Mouse (Mus musculus) monocyte, adult 2 months (primary cell): ENCODE data around the gene Triap1.
"Not testable (repeated sequence)": the region's sequence is repeated elsewhere in the genome, so short reads cannot be mapped to it uniquely, and the experiment has no call there.

Source experiments
- DNase-seq, 2 experiments: peaks; one replicate each; pipeline ENCODE4 v3.0.0; 2022; ENCODE audit warnings: low spot score in 2 of 2, low read depth in 1 of 2

Gene Triap1

DNA sequence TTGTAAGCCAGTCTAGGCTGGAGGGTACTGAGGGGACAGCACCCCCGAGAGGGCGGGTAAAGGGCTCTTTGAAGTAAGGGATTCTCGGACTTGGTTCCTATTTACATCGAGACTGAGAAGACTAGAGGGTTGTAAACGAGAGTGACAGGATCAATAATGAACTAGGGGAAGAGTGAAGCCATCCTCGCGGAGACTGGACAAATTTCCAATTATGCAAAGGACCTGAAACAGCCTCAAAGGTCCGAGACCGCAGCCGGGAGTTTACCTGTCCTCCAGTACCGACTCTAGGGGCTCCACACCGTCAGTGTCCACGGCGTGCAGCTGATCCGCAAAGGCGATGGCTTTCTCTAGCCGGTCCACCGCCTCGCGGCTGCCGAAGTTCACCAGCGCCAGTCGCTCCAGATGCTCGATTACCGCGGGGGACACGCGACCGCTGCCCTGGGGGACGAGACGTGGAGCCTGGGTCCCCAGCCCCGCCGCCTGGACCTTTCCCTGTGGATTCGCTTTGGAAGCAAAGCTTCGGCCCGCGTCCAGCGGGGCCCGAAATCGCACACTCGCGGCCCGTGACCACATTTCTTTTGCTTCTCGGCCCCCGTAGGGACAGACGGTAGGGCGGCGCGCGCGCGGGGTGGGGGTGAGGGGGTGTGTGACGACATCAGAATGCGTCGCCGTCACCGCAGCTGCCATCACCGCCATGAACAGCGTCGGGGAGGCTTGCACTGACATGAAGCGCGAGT, at the start of gene Triap1, which contains the start of gene Gatc:
Gene Triap1, plus strand, starts transcription at position 649 of the 737 bp plus-strand sequence.
Gene Gatc, minus strand, starts transcription at position 602 of the 737 bp plus-strand sequence.
- DNase-seq, result peak in 1 of 2 experiments; percentile 77

- no peak for DNase-seq
These were observed 46.9 kb upstream of the Triap1 start for GRCm38 (mm10) chr5:115294173-115294572.

- DNase-seq, result no peak
These were observed 44.7 kb upstream of the Triap1 start for GRCm38 (mm10) chr5:115296347-115296746.

GRCm38 (mm10) chr5:115300035-115300744, 40.8 kb upstream of the Triap1 start:
- DNase-seq, result peak in 1 of 2 experiments; percentile 12

DNA sequence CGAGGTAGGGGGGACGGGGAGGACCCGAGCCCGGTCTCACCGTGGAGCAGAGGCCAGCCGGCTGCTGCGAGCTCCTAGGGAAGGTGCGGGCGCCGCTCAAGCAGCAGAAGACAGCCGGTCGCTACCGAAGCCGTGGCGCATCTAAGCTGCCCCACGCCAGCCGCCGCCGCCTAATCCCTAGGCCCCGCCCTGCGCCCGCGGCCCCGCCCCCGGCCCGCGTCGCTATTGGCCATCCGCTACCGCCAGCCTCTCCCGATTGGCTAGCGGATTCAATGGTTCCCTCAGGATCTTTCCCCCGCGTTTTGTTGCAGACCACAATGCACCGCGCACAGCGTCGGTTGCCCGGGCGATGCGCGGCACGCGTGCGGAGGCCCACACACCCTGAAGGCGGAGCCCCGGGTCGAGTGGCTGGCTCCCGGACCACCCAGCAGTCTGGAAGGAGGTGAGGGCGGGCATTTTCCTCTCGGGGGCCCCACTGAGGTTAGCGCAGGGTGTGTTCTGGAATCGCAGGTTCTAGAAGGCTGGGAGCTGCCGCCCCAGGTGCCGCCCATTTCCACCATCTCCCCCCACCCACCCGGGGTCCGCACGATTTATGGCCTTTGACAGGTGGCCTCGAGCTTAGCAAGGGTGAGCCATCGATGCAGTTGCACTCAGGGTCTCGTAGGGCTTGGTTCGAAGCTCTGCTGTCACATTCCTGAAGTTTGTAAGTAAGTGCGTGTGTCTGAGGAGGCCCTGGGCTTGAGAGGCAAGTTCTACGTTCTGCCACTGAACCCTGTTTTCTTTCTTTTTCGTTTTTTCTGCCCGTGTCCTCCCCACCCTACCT, 40.0 kb upstream of the Triap1 start, which contains the start of gene Dynll1:
Gene Dynll1, minus strand, starts transcription at position 208 of the 823 bp plus-strand sequence.
- peak; percentile 93 to 98 for DNase-seq

DNA sequence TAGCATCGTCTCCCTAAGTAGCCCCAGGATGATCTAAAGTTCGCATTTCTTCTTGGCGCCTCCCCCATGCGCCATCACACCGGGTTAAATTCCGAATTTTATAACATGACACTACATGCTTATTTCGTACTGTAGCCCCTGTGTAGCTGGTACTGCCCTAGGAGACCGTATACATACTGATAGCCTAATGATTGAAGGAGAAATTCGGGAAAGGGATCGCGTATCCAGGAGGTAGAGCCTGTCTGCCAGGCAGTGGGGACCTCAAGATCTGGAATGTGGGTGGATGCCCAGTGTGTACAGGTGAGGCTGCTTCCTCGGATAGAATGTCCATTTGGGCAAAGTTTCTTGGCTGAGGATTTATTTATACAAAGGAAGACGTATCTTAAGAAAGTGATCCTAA, 39.4 kb upstream of the Triap1 start:
- no peak for DNase-seq

DNA sequence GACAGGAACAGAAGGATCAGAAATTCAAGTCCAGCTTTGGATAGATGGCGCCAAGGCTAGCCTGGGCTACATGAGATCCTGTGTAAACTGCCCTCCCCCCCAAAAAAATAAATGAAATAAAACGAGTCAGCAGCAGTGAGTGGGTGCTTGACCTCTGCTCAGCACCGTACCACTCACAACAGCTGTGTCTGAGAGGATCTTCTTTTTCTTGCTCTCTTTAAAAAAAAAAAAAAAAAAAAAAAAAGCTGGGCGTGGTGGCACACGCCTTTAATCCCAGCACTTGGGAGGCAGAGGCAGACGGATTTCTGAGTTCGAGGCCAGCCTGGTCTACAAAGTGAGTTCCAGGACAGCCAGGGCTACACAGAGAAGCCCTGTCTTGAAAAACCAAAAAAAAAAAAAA, 38.8 kb upstream of the Triap1 start:
- DNase-seq, result not testable (repeated sequence)

- DNase-seq, result no peak
These were observed 28.7 kb upstream of the Triap1 start for GRCm38 (mm10) chr5:115312354-115312753.

DNA sequence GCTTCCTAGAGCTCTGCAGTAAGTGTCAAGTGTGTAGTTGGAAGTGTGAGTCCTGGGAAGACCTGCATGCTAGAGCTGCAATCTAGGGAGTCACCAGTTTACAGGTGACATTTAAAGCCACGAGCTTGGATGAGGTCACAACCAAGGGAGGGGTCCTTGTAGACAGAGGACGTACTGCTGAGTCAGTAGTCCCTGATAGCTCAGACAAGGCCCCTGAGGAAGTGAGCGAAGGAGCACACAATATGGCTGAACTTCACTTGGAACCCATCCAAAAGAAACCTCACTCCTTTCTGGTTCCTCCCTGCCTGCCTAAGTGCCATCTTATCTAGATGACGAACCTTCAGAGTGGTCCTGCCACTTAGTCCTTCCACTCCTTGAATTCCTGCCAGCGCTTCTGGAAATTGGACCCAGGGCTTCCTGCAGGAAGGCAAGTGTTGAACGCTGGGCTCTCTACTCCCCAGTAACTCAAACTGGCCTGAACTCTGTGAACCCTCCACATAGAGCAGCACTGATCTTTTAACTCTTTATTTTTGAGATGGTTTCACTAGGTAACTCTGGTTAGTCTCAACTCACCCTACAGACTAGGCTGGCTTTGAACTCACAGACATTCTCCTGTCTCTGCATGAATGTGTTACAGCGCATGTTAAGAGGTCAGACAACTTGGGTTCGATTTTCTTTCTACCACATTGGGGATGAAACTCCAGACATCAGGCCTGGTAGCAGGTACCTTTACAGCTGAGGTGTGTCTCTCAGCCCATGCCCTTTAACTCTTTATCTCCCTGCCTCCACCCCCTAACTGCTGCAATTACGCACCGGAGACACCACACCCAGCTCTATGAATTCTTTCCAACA, 28.0 kb upstream of the Triap1 start:
- peak in 1 of 2 experiments; percentile 8 for DNase-seq

DNA sequence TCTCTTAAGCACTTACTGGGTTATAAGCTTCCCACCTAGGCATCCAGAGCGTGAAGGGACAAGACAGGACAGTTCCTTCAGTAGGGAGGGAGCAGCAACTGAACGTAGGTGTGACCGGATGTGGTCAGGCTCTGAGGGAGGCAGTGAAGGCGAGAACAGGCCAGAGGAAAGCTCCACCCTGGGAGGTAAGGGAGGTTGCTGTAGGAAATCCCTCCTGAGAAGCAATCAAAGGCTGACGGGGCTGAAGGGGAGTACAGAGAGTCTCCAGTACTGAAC, 27.4 kb upstream of the Triap1 start:
- DNase-seq, result no peak

DNA sequence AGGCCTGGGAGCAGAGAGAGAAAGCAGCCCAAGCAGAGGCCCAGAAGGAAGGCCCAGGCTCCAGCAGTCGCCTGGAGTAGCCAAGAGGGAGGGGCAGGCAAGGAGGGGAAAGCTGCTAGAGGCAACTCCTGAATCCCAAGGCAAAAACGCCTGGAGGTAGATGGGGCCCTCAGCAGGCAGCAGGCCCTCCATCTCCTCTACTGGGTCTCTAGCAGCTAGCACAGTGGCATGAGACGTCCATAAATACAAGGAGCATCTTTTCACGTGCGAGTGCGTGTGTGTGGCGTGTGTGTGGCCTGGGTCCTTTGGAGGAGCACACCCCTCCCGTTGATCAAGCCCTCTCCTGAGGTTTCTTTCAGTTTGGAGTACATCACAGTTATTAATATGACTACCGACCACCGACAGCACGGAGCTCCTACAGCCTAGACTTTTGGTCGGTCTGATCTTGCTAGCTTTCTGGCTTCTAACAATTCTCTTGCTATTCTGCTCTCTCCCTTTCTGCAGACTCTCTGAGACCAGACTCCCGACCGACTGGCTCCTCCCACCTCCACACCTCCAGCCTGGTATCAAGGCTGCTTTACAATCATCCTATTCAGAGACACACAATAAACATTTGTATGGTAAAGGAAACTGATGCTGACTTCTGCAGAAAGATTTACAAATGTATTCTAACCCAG, 23.9 kb upstream of the Triap1 start:
- DNase-seq, result no peak

GRCm38 (mm10) chr5:115317645-115318328, 23.2 kb upstream of the Triap1 start:
- no peak for DNase-seq

- DNase-seq, result peak in 1 of 2 experiments; percentile 42
These were observed 21.8 kb upstream of the Triap1 start for GRCm38 (mm10) chr5:115319004-115319940.

GRCm38 (mm10) chr5:115326256-115326831, 14.7 kb upstream of the Triap1 start:
- DNase-seq, result no peak

DNA sequence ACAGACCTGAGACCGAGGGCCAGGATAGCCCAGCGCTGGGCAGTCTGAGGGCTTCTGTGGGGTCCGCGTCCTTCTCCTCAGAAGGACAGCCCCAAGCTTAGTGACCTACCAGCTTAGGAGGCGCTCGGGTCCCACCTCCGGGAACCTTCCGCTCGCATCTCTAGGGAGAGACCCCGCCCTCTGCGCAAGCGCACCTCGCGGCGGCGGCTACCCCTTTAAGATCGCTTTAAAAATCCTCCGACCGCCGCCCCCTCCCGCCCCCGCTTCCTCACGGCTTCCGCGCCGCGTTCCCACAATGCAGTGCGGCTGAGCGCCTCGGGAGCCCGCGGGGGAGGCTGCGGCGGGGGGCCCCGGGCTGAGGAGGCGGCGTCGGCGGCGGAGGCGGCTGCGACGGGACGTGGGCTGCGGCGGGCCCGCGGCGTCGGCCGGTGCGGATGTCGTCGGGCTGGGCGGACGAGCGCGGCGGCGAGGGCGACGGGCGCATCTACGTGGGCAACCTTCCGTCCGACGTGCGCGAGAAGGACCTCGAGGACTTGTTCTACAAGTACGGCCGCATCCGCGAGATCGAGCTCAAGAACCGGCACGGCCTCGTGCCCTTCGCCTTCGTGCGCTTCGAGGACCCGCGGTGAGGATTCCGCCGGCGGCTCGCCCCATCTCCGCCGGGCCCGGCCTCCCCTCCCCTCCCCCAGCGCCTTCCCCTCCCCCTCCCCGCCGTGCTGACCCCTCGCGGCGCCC, 14.0 kb upstream of the Triap1 start, which contains the start of gene Srsf9:
Gene Srsf9, plus strand, starts transcription at position 303 of the 735 bp plus-strand sequence.
- peak; percentile 70 to 88 for DNase-seq

DNA sequence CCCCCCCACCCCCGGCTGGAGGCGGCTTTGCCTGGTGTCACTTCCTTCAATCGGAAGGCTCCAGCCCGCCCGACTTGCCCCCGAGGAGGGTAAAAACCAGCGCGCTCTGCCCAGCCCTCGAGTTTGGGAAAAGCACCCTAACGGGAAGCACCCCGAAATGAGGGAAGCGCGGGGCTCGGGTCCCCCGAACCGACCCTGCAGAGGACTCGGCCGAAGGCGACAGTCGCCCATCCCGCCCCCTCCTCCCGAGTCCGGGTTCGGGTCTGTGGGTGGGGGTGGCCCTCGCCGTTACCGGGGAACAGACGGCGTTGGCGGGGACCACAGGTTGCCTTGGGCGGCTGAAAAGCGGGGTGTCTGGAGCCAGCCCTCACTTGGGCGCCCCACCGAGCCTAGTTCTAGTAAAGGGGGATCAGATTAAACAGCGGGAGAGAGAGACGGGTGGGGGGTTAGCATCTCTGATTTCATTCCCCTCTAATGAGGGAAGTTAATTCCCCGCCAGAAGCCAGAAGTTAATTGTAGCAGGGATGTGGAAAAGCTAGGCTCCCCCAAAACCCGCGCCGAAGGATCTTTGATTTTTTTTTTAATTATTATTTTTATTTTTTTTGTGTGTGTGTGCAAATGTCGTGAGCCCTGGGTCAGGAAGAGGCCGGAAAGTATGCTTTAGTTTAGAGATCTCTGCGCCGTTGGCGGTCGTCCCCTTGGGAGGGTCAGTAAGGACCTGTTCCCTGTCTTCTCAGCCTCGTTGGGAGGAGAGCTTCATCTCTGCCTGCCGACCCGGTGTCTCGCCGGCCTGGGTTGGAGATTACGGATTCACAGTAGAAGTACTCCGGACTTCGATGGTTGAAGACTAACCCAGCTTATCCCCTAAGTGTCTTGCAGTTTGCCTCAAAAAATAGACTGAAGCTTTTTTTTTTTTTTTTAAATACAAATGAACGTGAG, 13.1 kb upstream of the Triap1 start:
- peak in 1 of 2 experiments; percentile 8 for DNase-seq
